Mouse (Mus musculus): ENCODE data around the gene Maco1.

Maco1 gene

GRCm38 (mm10) chr4:134853259-134853636 is at the start of gene Maco1:
Gene Maco1 (minus strand): TSS chr4:134853345.
- DNase-seq (ENCODE audit: low spot score) = peak; percentile 100

- DNase-seq (ENCODE audit: low spot score) = no peak
These were observed 48.0 kb upstream of the Maco1 start for GRCm38 (mm10) chr4:134901126-134901525.

- DNase-seq (ENCODE audit: low spot score) = no peak
These were observed 44.1 kb upstream of the Maco1 start for GRCm38 (mm10) chr4:134897256-134897655.

- peak; percentile 54 for DNase-seq (ENCODE audit: low spot score)
These were observed 39.0 kb upstream of the Maco1 start for GRCm38 (mm10) chr4:134892096-134892495.

GRCm38 (mm10) chr4:134884364-134884763 is 31.2 kb upstream of the Maco1 start:
- no peak for DNase-seq (ENCODE audit: low spot score)

- DNase-seq (ENCODE audit: low spot score) = no peak
These were observed 30.7 kb upstream of the Maco1 start for GRCm38 (mm10) chr4:134883808-134884207.

- DNase-seq (ENCODE audit: low spot score) = no peak
These were observed 30.1 kb upstream of the Maco1 start for GRCm38 (mm10) chr4:134883266-134883665.

- DNase-seq (ENCODE audit: low spot score) = no peak
These were observed 26.9 kb upstream of the Maco1 start for GRCm38 (mm10) chr4:134880041-134880440.

- peak; percentile 61 for DNase-seq (ENCODE audit: low spot score)
These were observed 26.4 kb upstream of the Maco1 start for GRCm38 (mm10) chr4:134879410-134879981.

GRCm38 (mm10) chr4:134876171-134876570 is 23.0 kb upstream of the Maco1 start:
- DNase-seq (ENCODE audit: low spot score) = no peak

- DNase-seq (ENCODE audit: low spot score) = no peak
These were observed 18.8 kb upstream of the Maco1 start for GRCm38 (mm10) chr4:134871950-134872349.

- DNase-seq (ENCODE audit: low spot score) = no peak
These were observed 18.3 kb upstream of the Maco1 start for GRCm38 (mm10) chr4:134871477-134871876.

- DNase-seq (ENCODE audit: low spot score) = no peak
These were observed 16.8 kb upstream of the Maco1 start for GRCm38 (mm10) chr4:134869815-134870375.

GRCm38 (mm10) chr4:134869068-134869730 is 16.1 kb upstream of the Maco1 start:
- DNase-seq (ENCODE audit: low spot score) = no peak

GRCm38 (mm10) chr4:134868490-134868889 is 15.3 kb upstream of the Maco1 start:
- no peak for DNase-seq (ENCODE audit: low spot score)

GRCm38 (mm10) chr4:134868065-134868464 is 14.9 kb upstream of the Maco1 start:
- no peak for DNase-seq (ENCODE audit: low spot score)

GRCm38 (mm10) chr4:134867661-134868060 is 14.5 kb upstream of the Maco1 start:
- no peak for DNase-seq (ENCODE audit: low spot score)

- DNase-seq (ENCODE audit: low spot score) = no peak
These were observed 14.1 kb upstream of the Maco1 start for GRCm38 (mm10) chr4:134867213-134867612.

GRCm38 (mm10) chr4:134865789-134866188 is 12.6 kb upstream of the Maco1 start:
- no peak for DNase-seq (ENCODE audit: low spot score)

GRCm38 (mm10) chr4:134865340-134865739 is 12.2 kb upstream of the Maco1 start:
- no peak for DNase-seq (ENCODE audit: low spot score)

- no peak for DNase-seq (ENCODE audit: low spot score)
These were observed 11.0 kb upstream of the Maco1 start, which contains the start of gene Rhd for GRCm38 (mm10) chr4:134863937-134864729. Gene Rhd (plus strand): TSS chr4:134864536.

- DNase-seq (ENCODE audit: low spot score) = no peak
These were observed 9.9 kb upstream of the Maco1 start for GRCm38 (mm10) chr4:134862996-134863395.

GRCm38 (mm10) chr4:134861884-134862283 is 8.7 kb upstream of the Maco1 start:
- DNase-seq (ENCODE audit: low spot score) = no peak

Measured in ovary, postnatal 14 days (tissue).